Mouse (Mus musculus): ENCODE measurements around the gene Casp4. TPM values are rescaled to one million over a fixed set of nuclear protein-coding genes. Genes with fewer than 3 reads are reported as not detected.

The Casp4 gene
- polyA plus RNA-seq, 1 experiment from 2014 or later, result 0.15 TPM

DNA sequence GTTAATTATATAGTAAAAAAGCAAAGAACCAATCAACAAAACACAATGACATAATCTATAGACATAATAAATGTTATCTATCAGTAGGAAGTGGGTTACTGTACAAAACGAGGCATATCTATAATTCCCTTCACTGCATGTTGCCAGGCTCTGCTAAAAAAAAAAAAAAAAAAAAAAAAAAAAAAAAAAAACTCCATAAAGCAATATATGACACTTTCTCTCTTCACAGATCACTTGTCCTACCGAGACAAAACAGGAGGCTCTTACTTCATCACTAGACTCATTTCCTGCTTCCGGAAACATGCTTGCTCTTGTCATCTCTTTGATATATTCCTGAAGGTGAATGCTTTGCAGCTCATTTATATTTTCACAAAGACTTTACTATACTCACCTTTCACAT is 19.6 kb downstream of the Casp4 start:
- ATAC-seq (replicated peaks), result no peak
- no peaks in the 10 kb centered on the region for H3K9me3 ChIP-seq
- H3K9ac ChIP-seq (replicated peaks), result no peak overlapping the region
- 83% methylated on average over 3 of the region's 3 CpGs for WGBS
- no peak overlapping the region for H3K4me3 ChIP-seq
- H3K27ac ChIP-seq (replicated peaks), result no peak overlapping the region
- no peaks in the 10 kb centered on the region for H3K27me3 ChIP-seq
- H3K4me2 ChIP-seq (replicated peaks), result no peak overlapping the region
- no peaks in the 10 kb centered on the region for H3K36me3 ChIP-seq
- H3K4me1 ChIP-seq, result no peaks in the 10 kb centered on the region

DNA sequence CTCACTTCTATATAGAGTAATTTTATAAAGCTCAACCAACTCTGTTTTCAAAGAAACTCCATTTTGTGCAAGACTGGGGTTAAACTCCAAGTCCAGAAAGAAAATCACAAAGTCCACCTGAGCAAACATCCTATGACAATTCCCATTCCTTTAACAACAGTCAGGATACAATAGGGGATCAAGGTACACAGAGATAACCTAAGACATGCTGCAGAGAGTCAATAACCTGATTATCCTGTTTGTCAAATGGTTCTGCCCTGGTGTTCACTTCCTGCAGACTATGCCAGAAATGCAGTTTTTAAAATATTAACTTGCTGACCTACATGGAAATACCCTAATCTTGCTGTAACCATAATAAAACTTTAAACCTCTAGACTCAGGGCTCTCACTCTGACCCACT is 23.8 kb downstream of the Casp4 start:
- Histone ChIP-seq H3K9ac (replicated peaks) (no peak overlapping the region), H3K4me1 (no peaks in the 10 kb centered on the region), H3K9me3 (no peaks in the 10 kb centered on the region), H3K27me3 (no peaks in the 10 kb centered on the region), H3K27ac (replicated peaks) (no peak overlapping the region), H3K4me2 (replicated peaks) (no peak overlapping the region), H3K4me3 (no peak overlapping the region), H3K36me3 (no peaks in the 10 kb centered on the region)
- ATAC-seq (replicated peaks), result no peak

DNA sequence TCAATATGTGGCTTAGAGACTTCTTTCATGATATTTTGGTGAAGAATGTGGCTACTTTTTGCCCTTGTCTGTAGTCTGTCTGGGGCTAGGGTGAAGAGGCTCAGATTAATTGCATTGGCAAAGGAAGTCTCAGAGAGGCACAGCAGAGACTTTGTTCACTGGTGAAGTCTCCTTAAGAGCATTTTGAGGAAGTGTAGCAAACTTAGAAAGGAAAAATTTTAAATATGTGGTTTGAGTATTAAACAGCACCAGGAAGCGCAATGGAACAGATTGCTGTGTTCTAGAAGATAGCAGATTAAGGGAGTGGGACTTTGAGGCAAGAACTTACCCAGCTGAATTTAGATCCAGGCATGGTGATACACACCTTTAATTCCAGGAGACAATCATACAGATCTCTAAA is 24.8 kb downstream of the Casp4 start:
- 97% methylated on average over 1 of the region's 1 CpGs for WGBS
- no peaks in the 10 kb centered on the region for H3K27me3 ChIP-seq
- no peak for ATAC-seq (replicated peaks)
- no peak overlapping the region for H3K27ac ChIP-seq (replicated peaks)
- no peaks in the 10 kb centered on the region for H3K36me3 ChIP-seq
- H3K4me2 ChIP-seq (replicated peaks), result no peak overlapping the region
- H3K9me3 ChIP-seq, result no peaks in the 10 kb centered on the region
- no peaks in the 10 kb centered on the region for H3K4me1 ChIP-seq
- H3K4me3 ChIP-seq, result no peak overlapping the region
- H3K9ac ChIP-seq (replicated peaks), result no peak overlapping the region

DNA sequence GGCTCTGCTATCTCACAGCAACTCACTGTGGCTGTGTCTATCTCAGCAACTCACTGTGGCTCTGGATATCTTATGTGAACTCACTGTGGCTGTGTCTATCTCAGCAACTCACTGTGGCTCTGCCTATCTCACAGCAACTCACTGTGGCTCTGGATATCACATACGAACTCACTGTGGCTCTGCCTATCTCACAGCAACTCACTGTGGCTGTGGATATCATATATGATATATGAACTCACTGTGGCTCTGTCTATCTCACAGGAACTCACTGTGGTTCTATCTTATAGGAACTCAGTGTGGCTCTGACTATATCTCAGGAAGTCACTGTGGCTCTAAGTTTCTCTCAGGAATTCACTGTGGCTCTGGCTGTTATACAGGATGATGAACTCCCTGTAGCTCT is 34.5 kb downstream of the Casp4 start:
- Histone ChIP-seq H3K9ac (replicated peaks) (no peak overlapping the region), H3K4me3 (no peak overlapping the region), H3K4me2 (replicated peaks) (no peak overlapping the region), H3K36me3 (no peaks in the 10 kb centered on the region), H3K27ac (replicated peaks) (no peak overlapping the region), H3K9me3 (no peaks in the 10 kb centered on the region), H3K4me1 (no peaks in the 10 kb centered on the region), H3K27me3 (no peaks in the 10 kb centered on the region)
- WGBS, result 81% methylated on average over 1 of the region's 1 CpGs
- no peak for ATAC-seq (replicated peaks)

DNA sequence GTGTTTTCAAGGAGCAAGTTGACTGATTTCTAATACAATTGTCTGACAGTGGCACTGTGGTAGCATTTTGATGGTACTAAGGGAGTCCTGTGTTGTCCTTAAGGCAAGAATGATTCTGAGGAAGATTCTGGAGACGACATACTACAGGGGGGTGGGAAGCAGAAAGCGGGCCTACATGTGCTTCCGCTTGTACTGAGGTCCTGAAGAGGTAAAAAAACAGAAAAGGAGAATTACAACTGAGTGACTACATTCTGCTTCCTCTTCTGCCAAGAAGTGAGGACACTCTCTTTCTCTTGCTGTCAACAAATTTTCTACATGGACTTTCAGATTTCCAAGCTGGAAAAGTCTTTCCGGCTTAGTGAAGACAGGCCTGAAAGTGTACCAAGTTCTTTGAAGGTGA is 35.5 kb downstream of the Casp4 start:
- no peaks in the 10 kb centered on the region for H3K36me3 ChIP-seq
- no peak overlapping the region for H3K9ac ChIP-seq (replicated peaks)
- 88% methylated on average over 4 of the region's 4 CpGs for WGBS
- H3K27me3 ChIP-seq, result no peaks in the 10 kb centered on the region
- H3K4me1 ChIP-seq, result no peaks in the 10 kb centered on the region
- H3K9me3 ChIP-seq, result no peaks in the 10 kb centered on the region
- no peak overlapping the region for H3K4me2 ChIP-seq (replicated peaks)
- ATAC-seq (replicated peaks), result no peak
- H3K4me3 ChIP-seq, result no peak overlapping the region
- H3K27ac ChIP-seq (replicated peaks), result no peak overlapping the region

DNA sequence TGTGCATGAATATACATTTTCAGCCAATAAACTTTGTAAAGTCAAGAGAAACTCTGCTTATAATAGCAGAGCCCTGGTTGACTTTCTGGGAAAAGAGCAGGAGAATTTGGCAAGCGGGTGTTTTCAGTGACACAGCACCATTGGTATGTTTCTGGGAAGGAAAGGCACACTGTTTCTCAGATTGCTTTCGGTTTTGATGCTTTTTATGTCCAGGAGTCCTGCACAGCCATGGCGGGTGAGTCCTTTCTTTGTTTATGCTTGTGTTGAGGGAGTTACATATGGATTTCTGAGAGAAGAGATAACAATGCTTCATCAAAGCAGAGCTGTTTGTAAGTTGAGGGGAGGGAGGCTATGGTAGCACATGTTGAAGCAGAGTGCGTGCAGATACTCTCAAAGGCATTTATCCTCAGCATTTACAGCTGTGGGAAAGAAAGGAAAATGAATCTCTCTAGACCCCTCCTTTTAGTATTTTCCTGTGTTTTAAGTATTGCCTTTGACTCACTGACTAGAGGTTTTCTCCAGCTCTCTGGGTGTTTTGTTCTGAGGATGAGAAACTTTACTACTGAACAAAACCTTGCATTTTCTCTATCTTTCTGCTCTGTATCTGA is 36.8 kb downstream of the Casp4 start, which contains the start of gene Casp12:
Gene Casp12, plus strand, starts transcription at position 140 of the 608 bp plus-strand sequence.
- H3K4me2 ChIP-seq (replicated peaks), result no peak within 1 kb of the TSS
- H3K4me1 ChIP-seq, result no peaks in the 10 kb centered on the region
- ATAC-seq (replicated peaks), result no peak
- H3K9me3 ChIP-seq, result no peaks in the 10 kb centered on the region
- WGBS, result 90% methylated on average over 4 of the region's 4 CpGs
- H3K36me3 ChIP-seq, result no peaks in the 10 kb centered on the region
- H3K4me3 ChIP-seq, result no peak within 1 kb of the TSS
- no peaks in the 10 kb centered on the region for H3K27me3 ChIP-seq
- no peak within 1 kb of the TSS for H3K27ac ChIP-seq (replicated peaks)
- H3K9ac ChIP-seq (replicated peaks), result no peak within 1 kb of the TSS

DNA sequence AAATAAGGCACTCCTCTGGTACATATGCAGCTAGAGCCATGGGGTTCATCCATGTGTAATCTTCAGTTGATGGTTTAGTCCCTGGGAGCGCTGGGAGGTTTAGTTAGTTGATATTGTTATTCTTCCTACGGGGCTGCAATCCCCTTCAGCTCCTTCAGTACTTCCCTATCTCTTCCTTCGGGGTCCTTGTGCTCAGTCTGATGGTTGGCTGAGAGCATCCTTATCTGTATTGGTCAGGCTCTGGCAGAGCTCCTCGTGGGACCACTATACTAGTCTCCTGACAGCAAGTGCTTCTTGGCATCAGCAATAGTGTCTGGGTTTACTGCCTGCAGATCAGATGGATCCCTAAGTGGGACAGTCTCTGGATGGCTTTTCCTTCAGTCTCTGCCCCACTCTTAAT is 38.8 kb downstream of the Casp4 start:
- no peak overlapping the region for H3K4me3 ChIP-seq
- H3K27me3 ChIP-seq, result no peaks in the 10 kb centered on the region
- H3K27ac ChIP-seq (replicated peaks), result no peak overlapping the region
- no peaks in the 10 kb centered on the region for H3K4me1 ChIP-seq
- H3K9ac ChIP-seq (replicated peaks), result no peak overlapping the region
- ATAC-seq (replicated peaks), result no peak
- no peak overlapping the region for H3K4me2 ChIP-seq (replicated peaks)
- WGBS, result 84% methylated on average over 4 of the region's 4 CpGs
- no peaks in the 10 kb centered on the region for H3K36me3 ChIP-seq
- no peaks in the 10 kb centered on the region for H3K9me3 ChIP-seq

DNA sequence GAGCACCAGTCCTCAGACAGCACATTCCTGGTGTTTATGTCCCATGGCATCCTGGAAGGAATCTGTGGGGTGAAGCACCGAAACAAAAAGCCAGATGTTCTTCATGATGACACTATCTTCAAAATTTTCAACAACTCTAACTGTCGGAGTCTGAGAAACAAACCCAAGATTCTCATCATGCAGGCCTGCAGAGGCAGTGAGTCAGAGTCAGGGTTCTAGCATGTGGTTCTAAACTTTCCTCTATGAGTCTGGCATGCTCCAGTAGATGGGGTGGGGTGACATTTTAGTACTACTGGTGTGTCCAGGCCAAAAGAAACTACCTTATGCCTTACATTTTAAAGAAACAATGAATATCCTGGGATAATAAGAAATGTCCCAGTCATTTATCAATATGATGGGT is 45.0 kb downstream of the Casp4 start:
- Histone ChIP-seq H3K36me3 (no peaks in the 10 kb centered on the region), H3K9ac (replicated peaks) (no peak overlapping the region), H3K27ac (replicated peaks) (no peak overlapping the region), H3K9me3 (no peaks in the 10 kb centered on the region), H3K4me1 (no peaks in the 10 kb centered on the region), H3K4me2 (replicated peaks) (no peak overlapping the region), H3K27me3 (no peaks in the 10 kb centered on the region), H3K4me3 (no peak overlapping the region)
- ATAC-seq (replicated peaks), result no peak
- WGBS, result 92% methylated on average over 2 of the region's 2 CpGs

DNA sequence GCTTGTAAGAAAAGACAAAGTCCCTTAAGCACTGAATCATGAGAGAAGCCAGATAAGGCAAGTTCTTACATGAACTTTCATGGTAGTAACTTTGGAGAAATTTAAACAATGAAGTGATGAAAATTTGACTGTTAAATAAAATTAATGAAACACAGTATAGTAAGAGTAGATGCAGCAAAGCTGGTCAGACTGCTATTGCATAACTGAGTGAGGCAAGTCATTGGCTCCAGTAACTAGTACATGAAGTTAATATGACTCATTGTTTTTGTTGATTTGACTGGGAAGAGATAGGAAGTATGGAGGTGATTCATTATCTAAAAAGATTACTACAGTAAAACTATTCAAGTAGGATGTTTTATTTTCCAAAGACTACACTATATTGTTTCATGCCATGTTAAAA is 48.2 kb downstream of the Casp4 start:
- H3K27ac ChIP-seq (replicated peaks), result no peak overlapping the region
- no peak for ATAC-seq (replicated peaks)

More for the DNA sequence above, 48.2 kb downstream of the Casp4 start:
- Histone ChIP-seq H3K36me3 (no peaks in the 10 kb centered on the region), H3K27me3 (no peaks in the 10 kb centered on the region), H3K9ac (replicated peaks) (no peak overlapping the region), H3K4me1 (no peaks in the 10 kb centered on the region), H3K4me2 (replicated peaks) (no peak overlapping the region), H3K4me3 (no peak overlapping the region), H3K9me3 (no peaks in the 10 kb centered on the region)

Other genes with a start within 250 kb of the Casp4 start
- gene Casp1, start 10.3 kb upstream of the Casp4 start, polyA plus RNA-seq (2015; fragmentation: Nextera tagmentation; extraction: Ambion mirVana), result 0.59 and 0.60 TPM in 2 replicates
- gene Casp12, start 36.6 kb downstream of the Casp4 start, polyA plus RNA-seq (2015; fragmentation: Nextera tagmentation; extraction: Ambion mirVana), result 0.17 and 0.24 TPM in 2 replicates

All from forebrain, embryonic 15.5 days (tissue).